Mouse (Mus musculus): ENCODE data around the gene Flrt2.
"Not testable (repeated sequence)": the region's sequence is repeated elsewhere in the genome, so short reads cannot be mapped to it uniquely, and the experiment has no call there.

Gene Flrt2

DNA sequence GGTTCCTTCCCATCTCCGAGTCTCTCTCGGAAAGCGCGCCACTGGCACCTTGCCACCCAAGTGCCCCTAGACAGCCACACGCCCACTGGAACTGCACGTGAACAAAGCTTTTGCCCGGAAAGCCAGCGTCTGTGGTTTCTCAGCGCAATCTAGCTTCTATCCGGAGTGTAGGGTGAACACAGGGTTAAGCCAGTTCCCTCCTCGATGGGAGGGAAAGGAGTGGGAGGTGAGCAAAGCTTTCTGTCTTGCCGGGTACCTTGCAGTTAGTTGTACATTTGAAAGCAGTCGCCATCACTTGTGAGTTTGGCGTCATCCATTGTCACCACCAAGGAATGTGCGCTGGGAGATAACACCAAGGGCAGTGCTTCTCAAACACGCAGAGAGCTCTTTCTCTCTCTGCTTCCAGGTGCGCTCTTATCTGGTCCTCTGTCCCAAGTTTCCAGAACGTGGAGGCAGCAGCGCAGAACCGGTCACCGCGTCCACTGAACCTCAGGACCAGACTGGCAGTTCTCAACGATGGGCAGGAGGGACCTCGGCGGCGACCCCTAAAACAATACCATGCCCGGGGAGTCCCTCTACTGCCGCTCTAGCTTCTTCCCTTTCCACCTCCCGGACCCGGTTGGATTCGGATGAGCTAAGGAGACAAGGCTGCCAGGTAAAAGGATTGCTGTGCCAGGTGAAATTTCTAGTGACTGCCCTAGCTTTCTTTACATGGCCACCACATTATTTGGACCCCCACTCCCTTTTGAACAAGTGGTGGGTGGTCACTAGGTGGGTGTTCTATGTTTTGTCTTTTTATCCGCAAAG, at the start of gene Flrt2:
Gene Flrt2 (plus strand): TSS at position 266 of the 807 bp plus-strand sequence.
- no peak for DNase-seq

DNA sequence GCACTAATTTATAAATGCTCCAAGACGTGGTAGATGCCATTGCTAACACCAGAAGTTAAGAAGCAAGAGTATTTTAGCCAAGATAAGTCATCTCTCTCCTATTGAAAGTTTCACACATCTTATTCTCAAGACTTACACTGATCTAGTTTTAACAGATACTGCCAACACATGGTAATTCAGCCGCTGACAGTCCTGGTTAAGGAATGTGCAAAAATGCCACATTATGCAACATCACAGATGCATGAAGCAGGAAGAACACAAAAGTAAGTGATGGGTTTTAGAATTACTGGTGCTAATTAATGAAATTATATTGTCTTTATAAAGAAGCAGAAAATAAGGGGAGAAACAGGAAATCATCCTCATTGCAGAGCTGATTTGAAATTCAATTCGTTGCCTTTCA, 49.8 kb upstream of the Flrt2 start:
- no peak for DNase-seq

DNA sequence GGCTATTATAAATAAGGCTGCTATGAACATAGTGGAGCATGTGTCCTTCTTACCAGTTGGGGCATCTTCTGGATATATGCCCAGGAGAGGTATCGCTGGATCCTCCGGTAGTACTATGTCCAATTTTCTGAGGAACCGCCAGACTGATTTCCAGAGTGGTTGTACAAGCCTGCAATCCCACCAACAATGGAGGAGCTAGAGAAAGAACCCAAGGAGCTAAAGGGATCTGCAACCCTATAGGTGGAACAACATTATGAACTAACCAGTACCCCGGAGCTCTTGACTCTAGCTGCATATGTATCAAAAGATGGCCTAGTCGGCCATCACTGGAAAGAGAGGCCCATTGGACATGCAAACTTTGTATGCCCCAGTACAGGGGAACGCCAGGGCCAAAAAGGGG, 44.8 kb upstream of the Flrt2 start:
- not testable (repeated sequence) for DNase-seq

DNA sequence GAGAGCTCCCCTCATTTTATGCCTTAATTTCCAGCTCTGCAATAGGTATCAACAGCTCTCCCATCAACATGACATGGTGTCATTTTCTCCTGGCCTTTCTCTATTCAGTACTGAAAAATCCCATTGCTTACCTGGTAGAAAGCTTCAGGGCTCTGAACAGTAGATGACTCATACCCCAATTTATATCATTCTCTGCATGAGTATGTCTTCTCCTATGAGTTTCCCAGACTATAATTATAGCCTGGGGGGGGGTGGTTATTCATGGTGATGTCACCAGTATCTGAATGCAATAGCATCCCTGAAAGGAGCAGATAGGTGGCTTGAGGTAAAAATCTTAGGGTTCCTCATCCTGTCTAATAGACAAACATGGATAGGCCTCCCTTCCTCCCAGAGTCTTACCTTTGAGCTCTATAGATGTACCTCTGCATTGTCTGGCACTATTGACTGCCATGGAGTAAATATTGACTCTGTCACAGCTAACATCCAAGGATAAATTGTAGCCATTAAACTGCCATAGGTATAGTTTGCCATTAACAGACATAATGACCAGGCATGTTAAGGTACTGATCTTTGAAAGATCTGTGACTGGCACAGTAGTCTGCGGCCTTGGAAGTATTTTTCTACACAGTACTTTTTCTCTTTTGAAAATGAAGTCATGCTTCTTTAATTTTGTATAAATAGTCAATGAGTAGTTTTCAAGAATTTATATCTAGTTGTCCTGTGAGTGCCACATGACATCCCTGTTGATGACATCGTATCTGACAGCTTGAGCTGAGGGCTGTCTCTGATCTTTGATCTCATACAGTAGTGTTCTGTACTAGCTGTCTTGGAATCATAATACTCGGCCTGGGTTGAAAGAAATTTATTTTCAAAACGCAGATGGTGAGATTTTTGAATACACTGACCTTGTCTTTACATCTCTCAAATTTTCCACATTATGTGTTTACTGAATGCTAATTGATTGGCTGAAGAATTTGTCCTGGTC, 39.6 kb upstream of the Flrt2 start:
- DNase-seq = no peak

DNA sequence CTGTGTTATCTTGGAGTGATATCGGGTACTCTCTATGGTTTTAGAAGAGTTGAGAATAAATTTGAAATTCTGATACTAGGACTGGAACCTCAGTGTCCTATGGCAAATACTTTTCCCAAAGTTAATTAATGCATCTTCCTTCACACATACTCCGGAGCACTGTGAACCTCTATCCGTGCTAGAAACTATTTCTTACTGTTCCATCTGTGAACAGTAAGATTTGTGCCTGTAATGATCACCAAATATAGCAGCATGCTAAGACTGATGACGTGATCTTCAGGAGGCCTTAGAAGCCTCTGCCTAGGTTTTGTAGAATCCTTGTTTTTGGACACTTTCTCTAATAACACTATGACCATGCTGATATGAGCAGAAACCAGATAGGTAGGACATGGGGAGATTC, 35.4 kb upstream of the Flrt2 start:
- no peak for DNase-seq

DNA sequence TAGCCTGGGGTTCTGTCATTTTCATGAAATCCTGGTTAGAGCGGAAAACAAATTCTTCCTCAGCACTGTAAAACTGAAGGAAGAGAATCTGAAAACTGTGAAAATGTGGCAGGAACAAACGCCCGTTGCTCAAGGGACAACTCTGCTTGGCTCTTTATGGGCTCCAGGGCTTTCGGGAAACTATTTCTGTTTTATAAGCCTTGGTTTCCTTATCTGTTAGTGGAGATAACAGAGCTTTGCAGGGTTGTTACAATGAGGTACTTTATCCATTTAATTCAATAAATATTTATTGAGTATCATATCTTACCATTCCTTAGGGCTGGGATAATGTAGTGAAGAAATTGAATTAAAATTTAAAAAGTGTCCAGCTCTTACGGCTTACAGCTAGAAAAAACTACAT, 24.7 kb upstream of the Flrt2 start:
- DNase-seq = no peak

DNA sequence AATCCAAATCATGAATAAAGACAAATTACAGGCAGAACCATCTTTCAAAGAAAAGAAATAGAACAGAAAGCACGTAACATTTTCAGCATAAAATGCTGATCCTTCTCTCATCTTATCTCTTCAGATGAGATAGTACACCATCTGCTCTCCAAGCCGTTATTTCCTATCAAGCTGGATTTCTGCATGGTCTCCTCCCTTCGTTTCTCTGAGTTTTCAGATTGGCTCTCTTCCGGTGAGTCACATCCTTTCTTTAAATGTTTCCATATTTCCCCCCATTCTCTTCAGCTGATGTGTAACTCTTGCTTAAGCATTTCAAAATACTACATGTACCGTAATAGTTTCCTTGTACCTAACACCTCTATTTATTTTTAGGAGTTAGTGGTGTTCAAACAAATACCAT, 16.3 kb upstream of the Flrt2 start:
- no peak for DNase-seq

DNA sequence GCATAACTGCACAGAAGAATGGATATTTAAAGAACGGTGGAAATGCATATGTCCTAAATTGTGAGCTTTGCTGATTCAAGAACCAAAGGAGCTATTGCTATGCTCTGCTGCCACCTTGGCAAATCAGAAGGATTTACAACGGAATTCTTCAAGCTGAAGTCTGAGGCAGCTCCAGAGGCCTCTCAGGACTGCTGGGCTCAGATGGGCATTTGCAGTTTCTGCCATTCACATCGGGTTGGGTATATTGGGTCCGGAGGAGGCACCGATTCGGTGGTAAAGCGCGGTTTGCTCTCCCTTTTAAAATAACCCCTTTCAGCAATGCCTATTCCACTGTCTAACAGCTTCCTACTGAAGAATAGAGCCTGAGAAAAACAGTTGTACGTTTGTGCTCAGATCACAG, 1.2 kb upstream of the Flrt2 start:
- DNase-seq = no peak

DNA sequence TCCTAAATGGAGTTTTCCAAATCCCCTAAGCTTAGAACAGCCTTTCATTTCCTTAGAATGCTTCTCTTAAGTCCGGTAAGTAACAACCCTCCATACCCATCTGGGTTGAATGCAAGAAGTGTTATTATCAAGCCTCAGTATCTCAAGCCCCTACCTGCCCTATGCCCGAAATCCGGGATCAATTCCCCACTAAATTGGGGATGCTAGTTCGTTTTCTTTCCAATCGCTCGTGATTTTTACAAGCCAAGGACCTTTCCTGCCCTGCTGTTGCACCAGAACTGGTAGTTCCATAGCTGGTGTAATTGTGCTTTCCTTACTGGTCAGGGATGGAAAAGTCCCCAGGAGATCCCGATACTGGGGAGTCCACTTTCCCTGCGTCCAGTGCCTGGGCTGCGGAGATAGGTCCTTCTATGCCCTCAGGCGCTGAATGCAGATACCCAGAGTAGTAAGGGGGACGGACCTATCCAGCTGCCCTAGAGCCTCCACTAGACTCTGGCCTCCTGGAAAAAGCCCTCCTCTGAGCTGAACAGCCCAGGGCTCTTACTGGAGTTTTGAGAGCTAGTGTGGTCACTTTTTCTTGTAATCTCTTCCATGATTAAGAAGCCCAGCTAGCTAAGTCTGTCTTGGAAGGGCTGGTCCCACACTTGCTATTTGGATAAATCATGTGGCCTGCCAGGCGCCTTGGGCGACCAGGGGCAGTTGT, 1.1 kb downstream of the Flrt2 start:
- DNase-seq = no peak

DNA sequence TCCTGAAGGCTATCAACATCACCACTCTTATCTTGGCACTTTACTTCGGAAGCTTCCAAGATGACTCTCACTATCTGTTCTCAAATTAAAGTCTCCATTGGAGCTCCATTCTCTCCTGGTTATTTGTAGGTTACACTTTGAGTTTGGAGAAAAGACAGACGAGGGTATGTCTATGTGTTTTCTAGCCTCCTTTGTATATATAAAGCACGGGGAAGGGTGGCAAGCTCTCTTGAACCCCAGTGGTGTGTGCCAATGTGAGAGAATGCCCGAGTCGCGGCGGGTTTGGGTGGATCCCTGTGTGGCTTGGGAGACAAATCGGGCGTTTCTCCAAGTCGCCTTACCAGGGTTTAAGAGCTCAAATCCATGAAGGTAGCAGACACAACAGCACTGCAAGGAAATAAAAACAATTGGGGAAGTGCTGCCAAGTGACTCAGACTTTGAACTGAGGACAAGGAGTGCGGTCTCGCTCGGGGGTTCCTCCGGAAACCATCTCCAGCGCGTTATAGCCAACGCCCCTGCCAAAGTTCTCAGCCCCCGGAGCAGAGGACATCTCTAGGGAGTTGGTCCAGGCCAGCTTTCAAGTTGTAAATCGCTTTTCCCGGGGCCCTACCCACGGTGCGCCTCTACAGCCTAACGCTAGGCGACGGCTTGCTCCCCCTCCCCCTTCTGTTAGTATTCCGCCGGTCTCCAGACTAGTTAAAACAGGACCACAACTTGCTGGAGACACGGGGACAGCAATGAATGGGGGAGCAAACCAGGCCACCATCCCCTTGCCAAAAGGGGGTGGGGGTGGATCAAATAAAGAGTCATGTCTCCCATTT, 1.8 kb downstream of the Flrt2 start:
- no peak for DNase-seq

DNA sequence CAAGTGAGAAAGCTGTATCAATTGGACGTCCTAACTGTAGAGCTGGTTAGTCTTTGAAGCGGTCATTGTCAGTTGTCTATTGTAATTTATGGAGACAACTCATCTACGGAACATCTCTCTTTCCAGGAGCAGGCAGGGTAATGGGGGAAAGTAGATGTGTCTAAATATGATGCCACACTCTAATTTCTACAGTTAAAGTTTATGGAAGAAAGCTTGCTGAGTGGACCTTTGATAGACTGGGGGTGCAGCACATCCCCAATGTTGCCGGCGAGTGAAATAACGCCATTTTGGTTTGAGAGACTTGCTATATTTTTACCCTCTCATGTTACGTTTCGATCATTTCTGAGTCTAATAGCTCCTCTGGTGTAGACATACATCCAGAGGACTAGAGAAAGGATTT, 2.5 kb downstream of the Flrt2 start:
- DNase-seq = no peak

DNA sequence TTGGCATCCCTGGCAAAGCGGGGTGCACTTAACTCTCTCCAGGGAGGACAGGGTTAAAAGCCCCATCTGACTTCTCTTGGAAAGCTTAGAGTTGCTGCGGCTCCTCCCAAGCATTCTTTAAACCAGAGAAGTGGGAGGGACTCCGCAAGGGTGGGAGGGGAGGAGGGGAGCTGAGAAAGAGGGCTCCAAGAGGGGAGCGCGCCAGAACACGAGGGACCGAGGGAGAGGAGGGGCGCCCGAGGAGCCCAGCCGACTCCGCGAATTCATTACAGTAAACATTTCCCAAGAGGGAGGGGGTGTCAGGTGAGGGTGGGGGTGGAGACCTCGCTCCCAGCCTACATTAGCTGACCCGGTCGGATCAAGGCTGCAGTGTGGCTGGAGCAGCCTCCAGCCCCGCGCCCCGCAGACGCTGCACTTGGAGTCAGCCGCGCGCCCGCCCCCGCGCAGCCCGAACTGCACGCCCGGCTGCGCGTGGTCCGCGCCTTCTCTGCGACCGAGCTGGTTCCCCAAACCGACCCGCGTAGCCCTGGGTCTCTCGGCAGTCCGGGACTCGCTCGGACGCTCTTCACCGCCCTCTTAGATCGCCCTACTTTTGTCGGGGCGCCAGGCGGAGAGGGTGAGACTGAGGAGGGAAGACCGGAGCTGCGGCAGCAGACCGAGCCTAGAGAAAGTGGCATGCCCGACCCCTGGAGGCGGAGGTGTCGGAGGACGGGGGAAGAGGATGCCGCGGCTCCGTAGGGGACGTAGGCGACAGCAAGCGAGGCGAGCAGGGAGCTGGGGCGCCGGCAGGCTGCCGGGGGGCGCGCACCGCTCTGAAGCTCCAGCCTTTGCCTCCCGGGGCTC, 3.2 kb downstream of the Flrt2 start:
- DNase-seq = peak; percentile 8

DNA sequence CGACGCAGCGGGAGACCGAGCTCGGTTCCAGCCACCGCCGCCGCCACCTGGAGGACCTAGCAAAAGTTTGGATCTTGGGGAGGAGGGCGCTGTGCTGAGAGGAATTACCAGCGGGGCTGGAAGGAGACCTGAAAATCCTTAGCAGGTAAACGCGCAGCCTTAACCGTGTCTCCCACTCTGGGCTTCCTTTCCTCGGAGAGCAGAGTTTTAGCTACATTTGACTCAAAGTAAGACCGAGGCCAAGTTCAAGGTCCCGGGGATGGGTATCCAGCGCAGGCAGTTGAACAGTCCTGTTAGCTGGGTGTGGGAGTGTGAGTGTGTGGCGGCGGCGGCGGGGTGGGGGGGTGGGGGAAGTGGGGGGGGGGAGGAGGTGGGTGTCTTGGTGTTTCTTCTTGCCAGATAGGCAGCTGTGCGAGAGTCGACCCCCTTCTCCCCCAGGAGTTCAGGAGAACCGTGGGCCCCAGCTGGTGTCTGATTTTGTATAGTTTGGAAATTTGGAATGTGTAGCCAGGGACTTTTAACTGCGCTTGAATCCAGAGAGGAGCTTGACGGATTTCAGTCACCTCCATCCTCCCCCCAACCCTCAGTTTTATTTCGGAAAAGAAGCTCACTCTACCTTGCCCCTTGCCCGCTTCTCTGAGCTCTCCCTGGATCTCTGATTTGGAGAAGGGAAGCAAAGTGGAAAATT, 4.0 kb downstream of the Flrt2 start:
- DNase-seq = no peak

DNA sequence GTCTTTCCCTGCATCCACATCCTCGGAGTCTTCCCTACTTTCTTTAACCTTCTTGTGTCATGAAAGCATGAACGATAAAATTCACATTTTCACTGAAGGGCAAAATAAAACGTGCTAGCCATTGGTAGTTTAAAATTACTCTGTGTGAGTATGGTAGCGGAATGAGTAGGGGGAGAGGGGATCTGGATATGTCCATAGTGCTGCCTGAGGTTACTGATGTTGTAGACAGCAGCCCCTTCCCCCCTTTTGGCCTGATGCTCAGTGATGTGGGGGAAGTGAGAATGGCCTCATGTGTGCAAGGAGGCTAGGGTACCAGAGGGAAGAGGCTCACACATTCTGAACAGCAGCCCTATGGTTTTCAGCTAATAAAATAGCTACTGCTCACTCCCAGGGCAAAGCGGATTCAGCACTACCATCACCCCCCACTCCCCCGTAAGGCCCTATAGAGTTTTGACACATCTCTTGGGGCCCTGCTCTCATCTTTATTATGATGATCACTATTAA, 4.5 kb downstream of the Flrt2 start:
- no peak for DNase-seq

DNA sequence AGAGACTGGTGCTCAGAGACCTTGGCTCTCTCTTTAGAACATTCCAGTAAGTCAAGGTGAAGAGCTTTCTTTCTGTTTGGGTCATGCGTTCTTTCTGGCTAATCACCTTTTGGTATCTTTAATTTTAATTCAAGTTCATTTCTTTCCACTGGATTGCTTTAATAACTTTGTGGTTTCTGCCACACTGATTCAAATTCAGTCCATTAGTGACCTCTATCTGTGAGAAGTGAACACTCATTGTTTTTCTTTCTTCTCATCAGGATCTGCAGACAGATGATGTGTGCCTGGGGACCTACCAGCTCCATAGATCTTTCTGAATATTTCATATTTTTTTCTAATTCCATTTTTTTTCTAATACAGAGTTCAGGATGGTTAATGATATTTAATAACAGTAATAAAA, 6.5 kb downstream of the Flrt2 start:
- DNase-seq = no peak

DNA sequence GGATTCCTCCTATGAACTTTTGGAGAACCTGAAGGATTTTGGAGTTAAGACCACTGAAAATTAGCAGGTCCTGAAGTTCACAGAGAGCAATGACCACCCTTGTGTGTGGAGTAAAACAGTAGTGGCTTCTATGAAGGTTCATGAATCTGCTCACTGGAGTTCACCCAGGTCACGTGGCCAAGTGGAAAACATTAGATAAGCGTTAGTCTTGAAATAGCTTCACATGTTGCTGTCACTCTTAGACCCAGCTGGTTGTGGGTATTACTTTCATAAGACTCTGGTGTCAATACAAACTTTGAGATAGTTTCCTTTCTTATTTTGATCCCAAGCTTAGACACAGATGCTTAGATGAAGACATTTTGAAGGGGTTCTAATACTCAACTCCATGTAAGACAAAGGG, 8.7 kb downstream of the Flrt2 start:
- DNase-seq = no peak

DNA sequence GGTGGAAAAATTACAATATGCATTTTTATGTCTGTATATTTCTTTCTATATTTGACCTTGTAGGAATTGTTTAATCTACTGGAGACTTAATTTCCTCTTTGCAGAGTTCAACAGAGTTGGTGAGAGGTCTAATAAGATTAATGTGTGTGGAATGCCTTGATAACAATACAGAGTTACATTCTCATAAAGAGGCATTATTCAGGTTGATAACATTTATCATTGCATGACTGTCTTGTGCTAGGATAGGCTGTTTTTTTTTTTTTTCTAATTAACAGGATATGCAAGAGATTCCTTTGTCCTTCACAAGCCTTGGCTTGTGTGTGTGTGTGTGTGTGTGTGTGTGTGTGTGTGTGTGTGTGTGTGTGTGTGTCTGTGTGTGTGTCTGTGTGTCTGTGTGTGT, 9.6 kb downstream of the Flrt2 start:
- no peak for DNase-seq

DNA sequence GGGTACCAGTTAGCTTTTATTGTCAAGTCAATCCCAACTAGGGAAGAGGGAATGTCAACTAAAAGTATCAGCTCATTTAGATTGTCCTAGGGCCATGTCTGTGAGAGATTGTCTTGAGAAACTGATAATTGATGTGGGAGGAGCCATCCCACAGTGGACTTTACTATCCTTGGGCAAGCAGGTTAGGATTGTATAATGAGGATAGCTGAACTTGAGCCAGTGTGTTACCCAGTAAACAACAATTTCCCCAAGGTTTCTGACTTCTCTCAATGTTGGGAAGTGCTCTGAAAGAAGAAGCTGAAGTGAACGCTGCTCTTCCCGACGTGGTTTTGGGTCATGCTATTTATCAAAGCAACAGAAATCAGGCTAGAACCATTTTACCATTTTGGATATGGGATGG, 13.0 kb downstream of the Flrt2 start:
- no peak for DNase-seq

DNA sequence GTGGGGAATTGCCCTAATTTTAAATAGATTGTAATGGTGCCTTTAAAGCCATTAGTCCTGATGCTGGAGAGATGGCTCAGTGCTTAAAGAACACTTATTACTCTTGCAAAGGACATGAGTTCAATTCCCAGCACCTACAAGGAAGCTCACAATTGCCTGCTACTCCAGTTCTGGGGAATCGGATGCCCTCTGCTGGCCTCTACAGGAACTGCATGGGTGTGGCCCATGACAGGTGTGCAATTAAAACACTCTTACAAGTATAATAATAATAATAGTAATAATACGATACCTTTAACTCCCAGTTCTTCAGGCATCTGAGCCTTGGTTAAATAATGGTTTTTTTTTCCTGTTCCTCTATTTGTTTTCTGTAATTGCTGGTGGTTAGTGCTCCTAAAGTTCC, 31.2 kb downstream of the Flrt2 start:
- DNase-seq = peak; percentile 14

DNA sequence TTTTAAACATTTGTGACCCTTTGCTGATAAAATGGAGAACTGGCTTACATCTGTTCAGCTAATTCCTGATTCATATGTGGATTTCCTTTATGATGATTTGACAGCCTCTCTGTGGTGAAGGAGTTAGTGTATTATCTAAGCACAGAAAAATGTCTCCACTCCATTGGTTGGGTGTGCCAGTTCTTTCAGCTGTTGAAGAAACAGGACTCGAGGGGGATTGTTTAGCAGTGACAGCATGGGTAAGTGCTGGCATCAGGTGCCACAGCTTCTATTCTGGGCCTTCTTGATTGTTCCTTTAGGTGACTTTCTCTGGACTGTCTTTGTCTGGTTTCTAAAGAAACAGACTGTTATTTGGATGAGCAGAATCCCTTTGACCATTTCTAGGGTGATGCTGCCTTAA, 42.0 kb downstream of the Flrt2 start:
- DNase-seq = no peak

DNA sequence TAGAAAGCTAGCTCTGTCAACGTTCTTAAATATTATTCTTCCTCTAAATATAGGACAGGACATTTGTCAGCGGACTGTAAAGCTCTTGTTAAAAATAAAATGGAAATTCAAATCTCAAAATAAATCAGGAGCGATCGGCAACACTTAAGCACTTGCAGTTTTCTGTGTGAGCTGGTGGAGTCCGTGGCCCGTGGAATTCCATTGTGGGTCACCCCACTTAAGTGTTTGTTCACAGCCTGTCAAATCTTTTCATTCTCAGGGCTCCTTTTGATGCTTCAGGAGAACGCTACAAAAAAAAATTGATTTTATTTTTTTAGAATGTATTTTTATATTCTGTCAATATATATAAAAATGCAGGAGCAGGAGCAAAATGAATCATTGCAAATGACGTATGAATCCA, 45.5 kb downstream of the Flrt2 start:
- no peak for DNase-seq

Data from thymus, postnatal 14 days (tissue).